Comparison of ENCODE assay signal across 20 mouse cellular contexts in genomic region chr8:11181420-11182147, GRCm38 (mm10).
DNase-seq lines count a peak whose midpoint lies in the region; ATAC-seq and TF ChIP-seq lines count a peak whose summit lies in the region.
"Had no signal": no experiment of that assay in that cellular context is flagged by ENCODE, and none has a peak within 500 bp of the region (broad histone marks: within the 10 kb centered on the region; RNA-seq: fewer than 3 reads in every experiment).

No protein-coding gene starts in this region.

- 71% methylated on average over 11 of the region's 11 CpGs for WGBS in heart, embryonic 13.5 days
- 65% methylated on average over 11 of the region's 11 CpGs for WGBS in lung, embryonic 14.5 days

- no peak for DNase-seq in heart, adult 18-20 months
- DNase-seq in lung, embryonic 14.5 days = peak; percentile 13
- no peak for DNase-seq in lung, postnatal 4 days
- DNase-seq in thymus, postnatal 0 days (ENCODE audit: low spot score) = peak; percentile 15
- DNase-seq in thymus, postnatal 10 days (ENCODE audit: low spot score in 2 of 2) = no peak
- DNase-seq: adrenal gland, adult 2 months; cerebellum, adult 11 months; cerebellum, adult 9-11 months; gastrocnemius, postnatal 25 days; kidney, adult 9 months; kidney, postnatal 14 days; thymus, postnatal 14 days had no signal

- no peaks in the 10 kb centered on the region for H3K27me3 ChIP-seq in heart, embryonic 13.5 days (replicated peaks)
- no peaks in the 10 kb centered on the region for H3K27me3 ChIP-seq in lung, embryonic 14.5 days (ENCODE audit: insufficient read depth, low read length)

- no peak overlapping the region for H3K4me3 ChIP-seq in heart, embryonic 13.5 days
- no peak overlapping the region for H3K4me3 ChIP-seq in lung, embryonic 14.5 days (ENCODE audit: low read depth, low read length)
- H3K4me3 ChIP-seq: embryonic facial prominence, embryonic 10.5 days; midbrain, embryonic 10.5 days had no signal

- H3K9ac ChIP-seq in heart, embryonic 13.5 days = no peak overlapping the region
- no peak overlapping the region for H3K9ac ChIP-seq in lung, embryonic 14.5 days

- peak overlapping the region; percentile 96 for H3K27ac ChIP-seq in heart, embryonic 13.5 days (replicated peaks)
- no peak overlapping the region for H3K27ac ChIP-seq in lung, embryonic 14.5 days (ENCODE audit: low read depth)
- H3K27ac ChIP-seq: embryonic facial prominence, embryonic 10.5 days; hindbrain, postnatal 0 days; midbrain, embryonic 10.5 days had no signal

- peaks cover 81% of the 10 kb centered on the region for H3K4me1 ChIP-seq in heart, embryonic 13.5 days
- no peaks in the 10 kb centered on the region for H3K4me1 ChIP-seq in lung, embryonic 14.5 days (ENCODE audit: insufficient read depth)

- no peak for ATAC-seq in heart, embryonic 13.5 days (ENCODE audit: extremely low read depth, insufficient number of reproducible peaks, low FRiP score, low TSS enrichment)
- ATAC-seq in lung, embryonic 14.5 days (ENCODE audit: insufficient read depth) = no peak
- ATAC-seq in monocyte, adult 5-6 weeks (replicated peaks; ENCODE audit: insufficient number of reproducible peaks, low FRiP score, low TSS enrichment, poor library complexity, severe bottlenecking) = no peak
- ATAC-seq: forebrain, embryonic 16.5 days; hindbrain, postnatal 0 days; intestine, embryonic 16.5 days; midbrain, embryonic 16.5 days had no signal

- no peaks in the 10 kb centered on the region for H3K9me3 ChIP-seq in heart, embryonic 13.5 days
- H3K9me3 ChIP-seq in lung, embryonic 14.5 days (ENCODE audit: low read depth, low read length) = no peaks in the 10 kb centered on the region
- H3K9me3 ChIP-seq: embryonic facial prominence, embryonic 10.5 days; midbrain, embryonic 10.5 days had no signal

- H3K4me2 ChIP-seq in heart, embryonic 13.5 days = no peak overlapping the region
- no peak overlapping the region for H3K4me2 ChIP-seq in lung, embryonic 14.5 days

- TF ChIP-seq CTCF in lung, embryonic 14.5 days (IDR thresholded peaks at IDR 0.05; ENCODE audit: low read depth) = no peak

- H3K36me3 ChIP-seq in heart, embryonic 13.5 days = no peaks in the 10 kb centered on the region
- H3K36me3 ChIP-seq in lung, embryonic 14.5 days (ENCODE audit: insufficient read depth) = no peaks in the 10 kb centered on the region
- H3K36me3 ChIP-seq: embryonic facial prominence, embryonic 10.5 days; midbrain, embryonic 10.5 days had no signal

Comparison
In these comparisons a context has a peak if more than half of its experiments do, and no peak if none do; other contexts are left out.
1. DNase-seq: peak in lung, embryonic 14.5 days (single experiment) and thymus, postnatal 0 days (single experiment); none in heart, adult 18-20 months (0 of 2), lung, postnatal 4 days (0 of 2) and thymus, postnatal 10 days (0 of 2).